Mouse (Mus musculus): Measurements from ENCODE around the gene Rrp12.
"Not testable (repeated sequence)": the region's sequence is repeated elsewhere in the genome, so short reads cannot be mapped to it uniquely, and the experiment has no call there.

The Rrp12 gene

GRCm38 (mm10) chr19:41905246-41905645 lies 9.3 kb upstream of the Rrp12 start:
- no peak for DNase-seq

GRCm38 (mm10) chr19:41902848-41903593 lies 7.0 kb upstream of the Rrp12 start:
- peak; percentile 10 for DNase-seq

GRCm38 (mm10) chr19:41901696-41902095 lies 5.7 kb upstream of the Rrp12 start:
- DNase-seq, result peak; percentile 60

GRCm38 (mm10) chr19:41900495-41901090 lies 4.6 kb upstream of the Rrp12 start:
- no peak for DNase-seq

- DNase-seq, result peak; percentile 28
Measured at GRCm38 (mm10) chr19:41898860-41899259, 2.9 kb upstream of the Rrp12 start.

GRCm38 (mm10) chr19:41896319-41896711 lies 342 bp upstream of the Rrp12 start:
- DNase-seq, result no peak

- no peak for DNase-seq
Measured at GRCm38 (mm10) chr19:41894959-41895358, 1.0 kb downstream of the Rrp12 start.

GRCm38 (mm10) chr19:41888191-41888590 lies 7.8 kb downstream of the Rrp12 start:
- no peak for DNase-seq

GRCm38 (mm10) chr19:41883882-41884281 lies 12.1 kb downstream of the Rrp12 start:
- no peak for DNase-seq

- DNase-seq, result no peak
Measured at GRCm38 (mm10) chr19:41881842-41882241, 14.1 kb downstream of the Rrp12 start.

GRCm38 (mm10) chr19:41874356-41874755 lies 21.6 kb downstream of the Rrp12 start:
- DNase-seq, result peak; percentile 63

- DNase-seq, result no peak
Measured at GRCm38 (mm10) chr19:41872285-41872684, 23.7 kb downstream of the Rrp12 start.

GRCm38 (mm10) chr19:41869946-41870345 lies 26.0 kb downstream of the Rrp12 start:
- not testable (repeated sequence) for DNase-seq

- no peak for DNase-seq
Measured at GRCm38 (mm10) chr19:41869296-41869695, 26.7 kb downstream of the Rrp12 start.

GRCm38 (mm10) chr19:41866707-41867106 lies 29.3 kb downstream of the Rrp12 start:
- no peak for DNase-seq

GRCm38 (mm10) chr19:41857816-41858310 lies 38.1 kb downstream of the Rrp12 start:
- no peak for DNase-seq

GRCm38 (mm10) chr19:41857086-41857762 lies 38.7 kb downstream of the Rrp12 start:
- DNase-seq, result no peak

- DNase-seq, result no peak
Measured at GRCm38 (mm10) chr19:41852423-41852822, 43.5 kb downstream of the Rrp12 start.

- DNase-seq, result no peak
Measured at GRCm38 (mm10) chr19:41850719-41851543, 45.0 kb downstream of the Rrp12 start.

GRCm38 (mm10) chr19:41850021-41850718 lies 45.8 kb downstream of the Rrp12 start:
- DNase-seq, result no peak

- peak; percentile 92 for DNase-seq
Measured at GRCm38 (mm10) chr19:41847992-41848851, 47.8 kb downstream of the Rrp12 start, which contains the start of gene Frat2. Frat2 (minus strand) TSS chr19:41848132.
